Mouse (Mus musculus) heart, postnatal 0 days (tissue): Measurements from ENCODE around the gene 2610528A11Rik. TPM values are rescaled to one million over a fixed set of nuclear protein-coding genes. Genes with fewer than 3 reads are reported as not detected.
"Not testable (repeated sequence)": the region's sequence is repeated elsewhere in the genome, so short reads cannot be mapped to it uniquely, and the experiment has no call there.

ENCODE experiments used
- ATAC-seq: fragments of 200-750 bp; cut with Nextera tagmentation; 2 replicates; pipeline ENCODE4 v1.8.0; 2017; ENCODE audit warnings: low read depth, moderate number of reproducible peaks, moderate library complexity; ENCODE audit not compliant: insufficient read depth
- DNase-seq: peaks from one replicate; pipeline ENCODE4 v3.0.0-alpha.2; 2016; ENCODE audit warnings: low spot score
- H3K27ac ChIP-seq: fragments of 300-500 bp; sonication (generic); 2 replicates; pipeline ENCODE4 v1.5.1; 2014; ENCODE audit warnings: low read depth, mild to moderate bottlenecking
- H3K27me3 ChIP-seq: fragments of 300-500 bp; sonication (generic); 2 replicates; pipeline ENCODE4 v1.6.1; 2014; ENCODE audit warnings: low read length, mixed read lengths; ENCODE audit not compliant: control insufficient read depth, insufficient read depth
- H3K36me3 ChIP-seq: fragments of 300-500 bp; sonication (generic); replicated peaks from 2 replicates; pipeline ENCODE4 v1.6.1; 2014; ENCODE audit warnings: low read length, mixed read lengths; ENCODE audit not compliant: control insufficient read depth, insufficient read depth
- H3K4me1 ChIP-seq: fragments of 300-500 bp; sonication (generic); 2 replicates; pipeline ENCODE4 v1.6.1; 2014; ENCODE audit warnings: antibody characterized with exemption; ENCODE audit not compliant: control insufficient read depth, insufficient read depth
- H3K4me2 ChIP-seq: fragments of 300-500 bp; sonication (generic); 2 replicates; pipeline ENCODE4 v1.6.1; 2014; ENCODE audit warnings: low read depth, mild to moderate bottlenecking, low read length, moderate library complexity
- H3K4me3 ChIP-seq: fragments of 300-500 bp; sonication (generic); 2 replicates; pipeline ENCODE4 v1.5.1; 2014; ENCODE audit warnings: low read depth, low read length
- H3K9ac ChIP-seq: fragments of 300-500 bp; sonication (generic); replicated peaks from 2 replicates; pipeline ENCODE4 v1.6.1; 2014; ENCODE audit warnings: low read depth, low read length, mixed read lengths
- H3K9me3 ChIP-seq: fragments of 300-500 bp; sonication (generic); replicated peaks from 2 replicates; pipeline ENCODE4 v1.6.1; 2016; ENCODE audit warnings: low read length; ENCODE audit not compliant: control insufficient read depth
- CTCF ChIP-seq: IDR thresholded peaks from 2 replicates; pipeline ENCODE4 v1.5.1; 2016; ENCODE audit warnings: antibody characterized with exemption, control low read depth, low read depth
- EP300 ChIP-seq: IDR thresholded peaks from 2 replicates; pipeline ENCODE4 v1.6.1; 2016; ENCODE audit warnings: antibody characterized with exemption, low read depth
- WGBS: fragments of 180-500 bp; shearing (Covaris S2); extraction: QIAGEN DNeasy Blood & Tissue Kit; methylation state at CpG from one replicate; pipeline ENCODE4 v1.1.7; 2014; 5-methylcytosine and 5-hydroxymethylcytosine counted together
- polyA plus RNA-seq: library from polyadenylated mRNA; unstranded; fragments of >200 nt; fragmentation: Nextera tagmentation; extraction: Ambion mirVana; gene quantifications from 2 replicates; pipeline ENCODE4 v1.2.1, GENCODE M21; 2015
- total RNA-seq: library from RNA; depleted of rRNA; stranded (reverse); fragments of >200 nt; gene quantifications from 2 replicates; pipeline ENCODE4 v1.2.3, GENCODE M21; 2014; ENCODE audit warnings: low replicate concordance; rRNA removed

2610528A11Rik gene
- 3.7 TPM in 1 of 2 replicates, not detected in the other for total RNA-seq
- polyA plus RNA-seq = 1.2 and 1.3 TPM in 2 replicates

DNA sequence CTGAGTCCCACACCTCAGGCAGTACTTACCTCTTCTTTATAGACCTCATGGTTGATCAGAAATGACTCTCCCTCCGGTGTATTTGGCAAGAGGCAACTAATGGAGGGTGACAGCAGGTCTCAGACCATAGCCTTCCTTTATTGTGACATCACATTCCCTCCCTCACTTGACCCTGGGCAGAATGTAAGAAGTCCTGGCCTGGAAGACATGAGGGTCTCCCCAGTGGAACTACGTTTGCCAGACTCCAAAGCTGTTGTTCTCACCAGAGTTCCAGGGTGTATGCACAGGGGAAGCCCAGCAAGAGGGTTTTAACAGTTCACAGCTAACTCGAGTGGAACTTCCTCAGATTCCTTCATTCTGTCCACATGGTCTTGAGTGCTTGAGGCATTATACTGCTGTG lies at the start of gene 2610528A11Rik:
Gene 2610528A11Rik (minus strand): TSS at position 101 of the 400 bp plus-strand sequence.
- H3K9me3 ChIP-seq = no peaks in the 10 kb centered on the region
- DNase-seq (no peak), ATAC-seq (no peak)
- 66% methylated on average over 3 of the region's 3 CpGs for WGBS
- no peaks in the 10 kb centered on the region for H3K36me3 ChIP-seq
- no peak for TF ChIP-seq EP300
- TF ChIP-seq CTCF = no peak
- no peak within 1 kb of the TSS for H3K4me3 ChIP-seq
- no peaks in the 10 kb centered on the region; the same call in 1 of the 2 replicates for H3K4me1 ChIP-seq
- H3K27me3 ChIP-seq = no peaks in the 10 kb centered on the region
- no peak within 1 kb of the TSS for H3K9ac ChIP-seq
- no peak within 1 kb of the TSS for H3K4me2 ChIP-seq
- H3K27ac ChIP-seq = no peak within 1 kb of the TSS

DNA sequence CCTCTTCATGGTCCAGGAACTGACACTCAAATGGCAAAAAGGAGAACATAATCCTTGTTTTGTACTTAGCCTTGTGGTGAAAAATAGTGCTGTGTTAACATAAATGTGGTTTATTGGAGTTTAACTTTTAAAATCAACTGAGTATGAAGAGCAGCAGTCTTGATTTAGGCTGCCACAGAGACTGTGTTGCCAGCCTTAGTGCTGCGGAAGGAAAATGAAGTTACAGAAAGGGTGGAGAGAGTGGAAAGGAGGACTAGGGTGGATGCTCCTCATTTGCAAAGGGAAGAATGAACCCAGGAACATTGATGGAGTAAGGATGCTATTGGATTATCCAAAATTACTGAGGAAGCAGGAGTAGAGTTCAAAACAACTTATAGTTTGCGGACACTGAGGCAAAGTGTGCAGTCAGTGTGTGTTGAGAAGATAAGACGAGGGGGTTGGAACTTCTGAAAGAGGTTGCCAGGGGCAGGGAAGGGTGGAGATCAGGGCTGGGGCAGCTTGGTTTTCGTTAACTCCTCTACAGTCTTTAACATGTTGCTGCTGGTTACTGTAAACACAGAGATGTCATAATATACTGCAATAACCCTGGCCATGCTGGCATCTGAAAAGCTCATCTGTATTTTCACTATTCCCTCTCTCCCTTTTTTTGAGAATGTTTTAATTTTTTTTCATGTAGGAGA lies 49.6 kb upstream of the 2610528A11Rik start:
- no peaks in the 10 kb centered on the region for H3K4me1 ChIP-seq
- DNase-seq (no peak), ATAC-seq (no peak)
- WGBS = 61% methylated on average over 4 of the region's 4 CpGs
- no peaks in the 10 kb centered on the region for H3K27me3 ChIP-seq
- H3K4me2 ChIP-seq = no peak overlapping the region
- H3K36me3 ChIP-seq = no peaks in the 10 kb centered on the region
- H3K9ac ChIP-seq = no peak overlapping the region
- H3K27ac ChIP-seq = no peak overlapping the region
- TF ChIP-seq EP300 = no peak
- no peak for TF ChIP-seq CTCF
- H3K9me3 ChIP-seq = no peaks in the 10 kb centered on the region
- H3K4me3 ChIP-seq = no peak overlapping the region

DNA sequence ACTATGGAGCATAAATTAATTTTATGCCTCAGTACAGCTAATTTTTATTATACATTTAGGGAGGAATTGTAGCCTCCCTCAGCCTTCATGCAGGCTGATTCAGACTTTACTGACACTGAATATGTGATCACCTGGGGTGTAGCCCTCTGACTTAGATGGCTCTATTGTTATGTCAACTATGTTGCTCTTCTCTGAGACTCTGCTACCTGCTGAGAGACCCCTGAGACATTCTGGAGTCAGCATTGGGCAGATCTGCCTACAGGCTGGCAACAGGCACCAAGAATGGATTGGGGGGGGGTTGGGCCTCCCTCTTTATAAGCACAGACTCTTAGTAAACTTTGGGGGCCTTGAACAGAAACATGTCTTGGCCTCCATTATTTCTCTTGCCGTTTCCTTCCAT lies 40.6 kb upstream of the 2610528A11Rik start:
- WGBS = 91% methylated on average over 1 of the region's 1 CpGs
- no peak overlapping the region for H3K27ac ChIP-seq
- DNase-seq = no peak
- H3K27me3 ChIP-seq = no peaks in the 10 kb centered on the region
- no peaks in the 10 kb centered on the region; the same call in 1 of the 2 replicates for H3K9me3 ChIP-seq
- no peaks in the 10 kb centered on the region for H3K36me3 ChIP-seq
- no peak overlapping the region for H3K4me3 ChIP-seq
- no peaks in the 10 kb centered on the region for H3K4me1 ChIP-seq
- no peak overlapping the region for H3K9ac ChIP-seq
- ATAC-seq = no peak
- TF ChIP-seq EP300 (no peak), CTCF (no peak)
- H3K4me2 ChIP-seq = no peak overlapping the region

DNA sequence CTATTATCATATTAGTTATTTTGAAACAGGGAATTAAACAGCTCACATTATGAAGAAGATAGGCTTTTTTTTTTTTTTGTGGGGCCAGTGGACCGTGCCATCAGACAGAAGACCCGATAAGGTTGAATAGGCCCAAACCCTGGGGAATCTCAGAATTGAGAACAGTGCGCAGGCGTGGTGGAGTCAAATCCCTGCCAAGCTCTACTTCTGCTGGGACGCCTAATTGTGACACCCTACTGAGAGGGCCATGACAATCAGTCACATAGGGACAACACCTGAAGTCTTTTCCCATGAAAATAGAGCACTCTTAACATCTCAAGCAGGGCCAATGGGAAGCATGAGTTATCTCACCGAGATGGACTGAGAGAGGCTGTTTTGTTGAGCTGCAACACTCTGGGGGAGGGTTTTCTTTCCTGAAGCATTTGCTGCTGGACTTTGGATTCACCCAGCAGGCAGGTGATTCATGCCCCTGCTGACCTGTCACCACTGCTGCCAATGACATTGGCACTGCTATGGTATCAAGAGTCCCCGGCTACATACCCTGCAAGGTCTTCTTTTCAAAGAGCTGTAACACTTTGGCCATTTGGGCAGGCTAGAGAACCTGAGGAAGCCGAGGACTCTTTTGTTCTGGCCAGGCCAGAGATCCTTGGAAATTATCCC lies 25.4 kb upstream of the 2610528A11Rik start:
- H3K27me3 ChIP-seq = no peaks in the 10 kb centered on the region
- TF ChIP-seq CTCF (no peak), EP300 (no peak)
- 70% methylated on average over 8 of the region's 8 CpGs for WGBS
- H3K9ac ChIP-seq = no peak overlapping the region
- H3K27ac ChIP-seq = no peak overlapping the region
- no peak overlapping the region for H3K4me2 ChIP-seq
- no peaks in the 10 kb centered on the region for H3K9me3 ChIP-seq
- no peaks in the 10 kb centered on the region for H3K4me1 ChIP-seq
- DNase-seq (no peak), ATAC-seq (no peak)
- no peak overlapping the region for H3K4me3 ChIP-seq
- H3K36me3 ChIP-seq = no peaks in the 10 kb centered on the region

DNA sequence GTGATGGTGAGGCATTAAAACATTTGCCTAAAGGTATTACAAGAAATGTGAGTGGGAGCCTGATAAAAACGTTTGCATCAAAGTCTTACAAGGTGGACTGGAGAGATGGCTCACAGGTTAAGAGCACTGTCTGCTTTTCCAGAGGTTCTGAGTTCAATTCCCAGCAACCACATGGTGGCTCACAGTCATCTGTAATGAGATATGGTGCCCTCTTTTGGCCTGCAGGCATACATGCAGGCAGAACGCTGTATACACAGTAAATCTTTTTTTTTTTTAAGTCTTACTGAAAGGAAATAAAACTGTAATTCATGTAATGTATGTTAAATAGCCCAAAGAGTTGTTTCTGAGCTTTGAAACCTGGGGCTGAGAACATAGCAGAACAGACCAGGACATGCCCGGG lies 23.8 kb upstream of the 2610528A11Rik start:
- H3K27ac ChIP-seq, ATAC-seq, H3K4me2 ChIP-seq, DNase-seq, H3K27me3 ChIP-seq, H3K9ac ChIP-seq, H3K36me3 ChIP-seq, H3K9me3 ChIP-seq, H3K4me3 ChIP-seq, H3K4me1 ChIP-seq: not testable (repeated sequence)
- 69% methylated on average over 2 of the region's 3 CpGs for WGBS
